In genomic region chr3:22705673-22706072, GRCm38 (mm10) we compare ENCODE assay signal across 26 mouse cellular contexts.
DNase-seq lines count a peak whose midpoint lies in the region; ATAC-seq and TF ChIP-seq lines count a peak whose summit lies in the region.
"Had no signal": no experiment of that assay in that cellular context is flagged by ENCODE, and none has a peak within 500 bp of the region (broad histone marks: within the 10 kb centered on the region; RNA-seq: fewer than 3 reads in every experiment).

No protein-coding gene starts in this region.

- no peak overlapping the region for H3K4me3 ChIP-seq in embryonic facial prominence, embryonic 13.5 days
- no peak overlapping the region for H3K4me3 ChIP-seq in embryonic facial prominence, embryonic 10.5 days
- H3K4me3 ChIP-seq in hindbrain, embryonic 11.5 days (ENCODE audit: low read depth, low read length), result no peak overlapping the region
- H3K4me3 ChIP-seq in hindbrain, embryonic 16.5 days (ENCODE audit: low read length), result no peak overlapping the region
- no peak overlapping the region for H3K4me3 ChIP-seq in midbrain, embryonic 13.5 days (replicated peaks)
- H3K4me3 ChIP-seq in midbrain, embryonic 10.5 days, result no peak overlapping the region
- H3K4me3 ChIP-seq in ES-Bruce4 (ENCODE audit: low read depth, low read length), result peak overlapping the region; percentile 6; the same call in 1 of the 2 replicates
- H3K4me3 ChIP-seq: embryonic facial prominence, embryonic 12.5 days; erythroblast, embryonic 14.5 days; forebrain, embryonic 12.5 days; forebrain, embryonic 15.5 days; gastrocnemius, adult 2 months; heart, embryonic 13.5 days; hindbrain, embryonic 13.5 days had no signal

- no peak for DNase-seq in embryonic facial prominence, embryonic 10.5 days (ENCODE audit: low spot score)
- DNase-seq in hindbrain, embryonic 11.5 days (ENCODE audit: low spot score), result no peak
- no peak for DNase-seq in midbrain, embryonic 10.5 days (ENCODE audit: low spot score)
- no peak for DNase-seq in kidney, adult 18-20 months
- DNase-seq: adrenal gland, postnatal 10 days; adrenal gland, postnatal 36 days; cerebellum, adult 18-20 months; cerebellum, adult 9-10 months; cerebellum, postnatal 14 days; gastrocnemius, adult 2 months; gastrocnemius, postnatal 25 days; heart, adult 18-20 months had no signal

- no peak overlapping the region for H3K9ac ChIP-seq in embryonic facial prominence, embryonic 13.5 days
- H3K9ac ChIP-seq in hindbrain, embryonic 11.5 days (ENCODE audit: low read depth, low read length), result no peak overlapping the region
- H3K9ac ChIP-seq in hindbrain, embryonic 16.5 days (ENCODE audit: low read depth, low read length), result no peak overlapping the region
- H3K9ac ChIP-seq in midbrain, embryonic 13.5 days (replicated peaks), result no peak overlapping the region
- no peak overlapping the region for H3K9ac ChIP-seq in ES-Bruce4 (ENCODE audit: low read depth, poor library complexity, severe bottlenecking)
- H3K9ac ChIP-seq: embryonic facial prominence, embryonic 12.5 days; forebrain, embryonic 12.5 days; forebrain, embryonic 15.5 days; heart, embryonic 13.5 days; hindbrain, embryonic 13.5 days had no signal

- peaks cover 6% of the 10 kb centered on the region; the same call in 1 of the 2 replicates for H3K9me3 ChIP-seq in embryonic facial prominence, embryonic 13.5 days
- peaks cover 21% of the 10 kb centered on the region for H3K9me3 ChIP-seq in embryonic facial prominence, embryonic 10.5 days
- no peaks in the 10 kb centered on the region for H3K9me3 ChIP-seq in hindbrain, embryonic 11.5 days (ENCODE audit: control insufficient read depth, low read length)
- H3K9me3 ChIP-seq in hindbrain, embryonic 16.5 days (ENCODE audit: control insufficient read depth, low read length), result peaks cover 3% of the 10 kb centered on the region; the same call in 1 of the 2 replicates
- 0 out of 2 replicates have a peak, but pooled peaks cover 9% of the 10 kb centered on the region for H3K9me3 ChIP-seq in midbrain, embryonic 13.5 days
- peaks cover 42% of the 10 kb centered on the region for H3K9me3 ChIP-seq in midbrain, embryonic 10.5 days (replicated peaks)
- H3K9me3 ChIP-seq in ES-Bruce4 (replicated peaks; ENCODE audit: control insufficient read depth, insufficient read depth, low read length, poor library complexity, severe bottlenecking), result peaks cover 26% of the 10 kb centered on the region
- H3K9me3 ChIP-seq: forebrain, embryonic 15.5 days had no signal

- H3K36me3 ChIP-seq in embryonic facial prominence, embryonic 13.5 days, result no peaks in the 10 kb centered on the region
- no peaks in the 10 kb centered on the region for H3K36me3 ChIP-seq in embryonic facial prominence, embryonic 10.5 days (replicated peaks)
- no peaks in the 10 kb centered on the region for H3K36me3 ChIP-seq in hindbrain, embryonic 11.5 days (ENCODE audit: control insufficient read depth, insufficient read depth, low read length)
- H3K36me3 ChIP-seq in hindbrain, embryonic 16.5 days (ENCODE audit: control insufficient read depth, insufficient read depth, low read length), result no peaks in the 10 kb centered on the region
- H3K36me3 ChIP-seq in midbrain, embryonic 13.5 days, result no peaks in the 10 kb centered on the region
- no peaks in the 10 kb centered on the region for H3K36me3 ChIP-seq in midbrain, embryonic 10.5 days
- no peaks in the 10 kb centered on the region for H3K36me3 ChIP-seq in ES-Bruce4 (ENCODE audit: control insufficient read depth, insufficient read depth, low read length, poor library complexity, severe bottlenecking)
- H3K36me3 ChIP-seq: embryonic facial prominence, embryonic 12.5 days; forebrain, embryonic 12.5 days; forebrain, embryonic 15.5 days; G1E; heart, embryonic 13.5 days; hindbrain, embryonic 13.5 days had no signal

- H3K27me3 ChIP-seq in embryonic facial prominence, embryonic 13.5 days, result no peaks in the 10 kb centered on the region
- no peaks in the 10 kb centered on the region for H3K27me3 ChIP-seq in embryonic facial prominence, embryonic 10.5 days (replicated peaks; ENCODE audit: low read depth, poor library complexity, severe bottlenecking)
- H3K27me3 ChIP-seq in hindbrain, embryonic 11.5 days (ENCODE audit: control insufficient read depth, insufficient read depth, low read length), result no peaks in the 10 kb centered on the region
- no peaks in the 10 kb centered on the region for H3K27me3 ChIP-seq in hindbrain, embryonic 16.5 days (replicated peaks; ENCODE audit: control insufficient read depth, insufficient read depth, low read length)
- no peaks in the 10 kb centered on the region for H3K27me3 ChIP-seq in midbrain, embryonic 13.5 days
- H3K27me3 ChIP-seq in midbrain, embryonic 10.5 days (ENCODE audit: low read depth, poor library complexity, severe bottlenecking), result no peaks in the 10 kb centered on the region
- H3K27me3 ChIP-seq in ES-Bruce4 (ENCODE audit: control insufficient read depth, insufficient read depth, low read length, poor library complexity, severe bottlenecking), result no peaks in the 10 kb centered on the region
- H3K27me3 ChIP-seq: embryonic facial prominence, embryonic 12.5 days; forebrain, embryonic 12.5 days; forebrain, embryonic 15.5 days; heart, embryonic 13.5 days; hindbrain, embryonic 13.5 days; Patski had no signal

- TF ChIP-seq POLR2A in ES-Bruce4 (IDR thresholded peaks at IDR 0.05; ENCODE audit: insufficient read depth, low read length), result no peak

- 0 out of 2 replicates have a peak, but pooled peaks have one; percentile 32 for ATAC-seq in embryonic facial prominence, embryonic 13.5 days (ENCODE audit: insufficient number of reproducible peaks, insufficient read depth, low FRiP score, low TSS enrichment, low read depth)
- 0 out of 2 replicates have a peak, but pooled peaks have one; percentile 22 for ATAC-seq in hindbrain, embryonic 11.5 days (ENCODE audit: low FRiP score)
- no peak for ATAC-seq in hindbrain, embryonic 16.5 days
- ATAC-seq in midbrain, embryonic 13.5 days, result 0 out of 2 replicates have a peak, but pooled peaks have one; percentile 34
- ATAC-seq: forebrain, embryonic 15.5 days; hindbrain, postnatal 0 days; inflammation-experienced regulatory T-cells, adult 6 months; Patski had no signal

- no peak overlapping the region for H3K27ac ChIP-seq in embryonic facial prominence, embryonic 13.5 days
- H3K27ac ChIP-seq in embryonic facial prominence, embryonic 10.5 days (replicated peaks), result no peak overlapping the region
- H3K27ac ChIP-seq in hindbrain, embryonic 11.5 days (ENCODE audit: low read depth, low read length), result no peak overlapping the region
- no peak overlapping the region for H3K27ac ChIP-seq in hindbrain, embryonic 16.5 days (ENCODE audit: low read depth, low read length)
- no peak overlapping the region for H3K27ac ChIP-seq in midbrain, embryonic 13.5 days
- H3K27ac ChIP-seq in midbrain, embryonic 10.5 days (replicated peaks), result no peak overlapping the region
- no peak overlapping the region for H3K27ac ChIP-seq in ES-Bruce4 (ENCODE audit: insufficient read depth, low read length)
- H3K27ac ChIP-seq: embryonic facial prominence, embryonic 12.5 days; forebrain, embryonic 12.5 days; forebrain, embryonic 15.5 days; gastrocnemius, adult 2 months; heart, embryonic 13.5 days; hindbrain, embryonic 13.5 days; hindbrain, postnatal 0 days had no signal

- no peak overlapping the region for H3K4me2 ChIP-seq in embryonic facial prominence, embryonic 13.5 days
- H3K4me2 ChIP-seq in hindbrain, embryonic 11.5 days (replicated peaks; ENCODE audit: low read depth, low read length), result no peak overlapping the region
- no peak overlapping the region for H3K4me2 ChIP-seq in hindbrain, embryonic 16.5 days (ENCODE audit: low read length)
- no peak overlapping the region for H3K4me2 ChIP-seq in midbrain, embryonic 13.5 days (replicated peaks)
- H3K4me2 ChIP-seq: embryonic facial prominence, embryonic 12.5 days; forebrain, embryonic 12.5 days; forebrain, embryonic 15.5 days; heart, embryonic 13.5 days; hindbrain, embryonic 13.5 days had no signal

- no peak for TF ChIP-seq EP300 in ES-Bruce4 (IDR thresholded peaks at IDR 0.05; ENCODE audit: insufficient read depth, low read depth, low read length)

- no peaks in the 10 kb centered on the region for H3K4me1 ChIP-seq in embryonic facial prominence, embryonic 13.5 days
- H3K4me1 ChIP-seq in embryonic facial prominence, embryonic 10.5 days, result no peaks in the 10 kb centered on the region
- H3K4me1 ChIP-seq in hindbrain, embryonic 11.5 days (replicated peaks; ENCODE audit: control insufficient read depth, insufficient read depth, low read length), result no peaks in the 10 kb centered on the region
- no peaks in the 10 kb centered on the region for H3K4me1 ChIP-seq in hindbrain, embryonic 16.5 days (ENCODE audit: control insufficient read depth, insufficient read depth, low read depth, low read length)
- H3K4me1 ChIP-seq in midbrain, embryonic 13.5 days (replicated peaks), result no peaks in the 10 kb centered on the region
- H3K4me1 ChIP-seq in midbrain, embryonic 10.5 days, result no peaks in the 10 kb centered on the region
- H3K4me1 ChIP-seq in ES-Bruce4 (ENCODE audit: control insufficient read depth, insufficient read depth, low read length), result no peaks in the 10 kb centered on the region
- H3K4me1 ChIP-seq: embryonic facial prominence, embryonic 12.5 days; forebrain, embryonic 12.5 days; forebrain, embryonic 15.5 days; heart, embryonic 13.5 days; hindbrain, embryonic 13.5 days had no signal

- 81% methylated on average over 14 of the region's 17 CpGs for WGBS in embryonic facial prominence, embryonic 13.5 days
- WGBS in embryonic facial prominence, embryonic 10.5 days, result 83% methylated on average over 15 of the region's 17 CpGs
- 83% methylated on average over 16 of the region's 17 CpGs for WGBS in hindbrain, embryonic 11.5 days
- WGBS in hindbrain, embryonic 16.5 days, result 85% methylated on average over 9 of the region's 17 CpGs
- 89% methylated on average over 16 of the region's 17 CpGs for WGBS in midbrain, embryonic 13.5 days
- WGBS in midbrain, embryonic 10.5 days, result 83% methylated on average over 15 of the region's 17 CpGs

- no peak for TF ChIP-seq CTCF in ES-Bruce4 (IDR thresholded peaks at IDR 0.05; ENCODE audit: low read depth, low read length)
